Mouse (Mus musculus): Measurements from ENCODE around the gene F2r. TPM values are rescaled to one million over a fixed set of nuclear protein-coding genes. Genes with fewer than 3 reads are reported as not detected.

The F2r gene
- polyA plus RNA-seq, 2 experiments: 11.5 to 25.7 TPM

GRCm38 (mm10) chr13:95566841-95567551 is 51.3 kb downstream of the F2r start:
- TF ChIP-seq EP300 (IDR thresholded peaks at IDR 0.05; ENCODE audit: low read depth): no peak
- DNase-seq (ENCODE audit: low read depth in 3 of 3, low spot score in 3 of 3): peak in 2 of 3 experiments; percentile 12 to 20
- 70% methylated on average over 15 of the region's 15 CpGs for WGBS (ENCODE audit: insufficient replicate concordance)
- Histone ChIP-seq H3K27ac (no peak overlapping the region), H3K4me2 (ENCODE audit: low read depth) (no peak overlapping the region), H3K27me3 (ENCODE audit: control insufficient read depth, insufficient read depth, low read length) (no peaks in the 10 kb centered on the region), H3K36me3 (replicated peaks; ENCODE audit: control insufficient read depth, insufficient read depth, low read depth) (no peaks in the 10 kb centered on the region), H3K9ac (replicated peaks) (no peak overlapping the region), H3K4me1 (replicated peaks; ENCODE audit: control insufficient read depth in 2 of 2, insufficient read depth in 2 of 2, low read length in 1 of 2) (peaks cover 0 to 11% of the 10 kb centered on the region in 2 experiments; a peak in 3 of 4 replicates), H3K9me3 (ENCODE audit: control insufficient read depth, low read length) (no peaks in the 10 kb centered on the region), H3K4me3 (ENCODE audit: insufficient read depth in 1 of 2, low read depth in 2 of 2, low read length in 2 of 2) (no peak overlapping the region)
- ATAC-seq (ENCODE audit: insufficient read depth): peak; percentile 50; the same call in 1 of the 2 replicates

- no peak overlapping the region for H3K4me3 ChIP-seq (ENCODE audit: insufficient read depth in 1 of 2, low read depth in 2 of 2, low read length in 2 of 2)
- TF ChIP-seq EP300 (IDR thresholded peaks at IDR 0.05; ENCODE audit: low read depth): no peak
- TF ChIP-seq CTCF (IDR thresholded peaks at IDR 0.05; ENCODE audit: low read depth): peak; percentile 90
- no peaks in the 10 kb centered on the region for H3K9me3 ChIP-seq (ENCODE audit: control insufficient read depth, low read length)
- H3K27ac ChIP-seq: no peak overlapping the region
- no peaks in the 10 kb centered on the region for H3K36me3 ChIP-seq (replicated peaks; ENCODE audit: control insufficient read depth, insufficient read depth, low read depth)
- no peaks in the 10 kb centered on the region for H3K27me3 ChIP-seq (ENCODE audit: control insufficient read depth, insufficient read depth, low read length)
- no peak overlapping the region for H3K9ac ChIP-seq (replicated peaks)
- no peak overlapping the region for H3K4me2 ChIP-seq (ENCODE audit: low read depth)
- ATAC-seq (ENCODE audit: insufficient read depth) (peak; percentile 68), DNase-seq (ENCODE audit: low read depth in 3 of 3, low spot score in 3 of 3) (peak; percentile 47 to 53 (median 48))
- peaks cover 0 to 11% of the 10 kb centered on the region in 2 experiments; a peak in 3 of 4 replicates for H3K4me1 ChIP-seq (replicated peaks; ENCODE audit: control insufficient read depth in 2 of 2, insufficient read depth in 2 of 2, low read length in 1 of 2)
- WGBS (ENCODE audit: insufficient replicate concordance): 3% methylated on average over 3 of the region's 3 CpGs
Measured at GRCm38 (mm10) chr13:95563693-95564092, 54.6 kb downstream of the F2r start.

- no peak for ATAC-seq (ENCODE audit: insufficient read depth)
- H3K4me1 ChIP-seq (replicated peaks; ENCODE audit: control insufficient read depth in 2 of 2, insufficient read depth in 2 of 2, low read length in 1 of 2): peaks cover 0 to 11% of the 10 kb centered on the region in 2 experiments; a peak in 3 of 4 replicates
- DNase-seq (ENCODE audit: low read depth in 3 of 3, low spot score in 3 of 3): no peak
- WGBS (ENCODE audit: insufficient replicate concordance): 47% methylated on average over 10 of the region's 10 CpGs
- no peaks in the 10 kb centered on the region for H3K27me3 ChIP-seq (ENCODE audit: control insufficient read depth, insufficient read depth, low read length)
- H3K9me3 ChIP-seq (ENCODE audit: control insufficient read depth, low read length): no peaks in the 10 kb centered on the region
- no peak overlapping the region for H3K9ac ChIP-seq (replicated peaks)
- H3K4me3 ChIP-seq (ENCODE audit: insufficient read depth in 1 of 2, low read depth in 2 of 2, low read length in 2 of 2): no peak overlapping the region
- no peak overlapping the region for H3K27ac ChIP-seq
- TF ChIP-seq EP300 (IDR thresholded peaks at IDR 0.05; ENCODE audit: low read depth) (no peak), CTCF (IDR thresholded peaks at IDR 0.05; ENCODE audit: low read depth) (no peak)
- H3K4me2 ChIP-seq (ENCODE audit: low read depth): no peak overlapping the region
- H3K36me3 ChIP-seq (replicated peaks; ENCODE audit: control insufficient read depth, insufficient read depth, low read depth): no peaks in the 10 kb centered on the region
Measured at GRCm38 (mm10) chr13:95563066-95563610, 55.1 kb downstream of the F2r start.

- no peaks in the 10 kb centered on the region for H3K27me3 ChIP-seq (ENCODE audit: control insufficient read depth, insufficient read depth, low read length)
- H3K4me3 ChIP-seq (ENCODE audit: insufficient read depth in 1 of 2, low read depth in 2 of 2, low read length in 2 of 2): no peak overlapping the region
- no peak overlapping the region for H3K4me2 ChIP-seq (ENCODE audit: low read depth)
- no peak for TF ChIP-seq EP300 (IDR thresholded peaks at IDR 0.05; ENCODE audit: low read depth)
- no peak for TF ChIP-seq CTCF (IDR thresholded peaks at IDR 0.05; ENCODE audit: low read depth)
- no peak overlapping the region for H3K27ac ChIP-seq
- WGBS (ENCODE audit: insufficient replicate concordance): 72% methylated on average over 7 of the region's 7 CpGs
- H3K4me1 ChIP-seq (replicated peaks; ENCODE audit: control insufficient read depth in 2 of 2, insufficient read depth in 2 of 2, low read length in 1 of 2): no peaks in the 10 kb centered on the region
- no peak overlapping the region for H3K9ac ChIP-seq (replicated peaks)
- no peaks in the 10 kb centered on the region for H3K9me3 ChIP-seq (ENCODE audit: control insufficient read depth, low read length)
- H3K36me3 ChIP-seq (replicated peaks; ENCODE audit: control insufficient read depth, insufficient read depth, low read depth): no peaks in the 10 kb centered on the region
- no peak for ATAC-seq (ENCODE audit: insufficient read depth)
- DNase-seq (ENCODE audit: low read depth in 3 of 3, low spot score in 3 of 3): no peak
Measured at GRCm38 (mm10) chr13:95557326-95557725, 61.0 kb downstream of the F2r start.

GRCm38 (mm10) chr13:95553885-95554492 is 64.3 kb downstream of the F2r start:
- Histone ChIP-seq H3K9ac (replicated peaks) (no peak overlapping the region), H3K27ac (no peak overlapping the region), H3K27me3 (ENCODE audit: control insufficient read depth, insufficient read depth, low read length) (no peaks in the 10 kb centered on the region; the same call in 1 of the 2 replicates), H3K4me3 (ENCODE audit: insufficient read depth in 1 of 2, low read depth in 2 of 2, low read length in 2 of 2) (no peak overlapping the region), H3K9me3 (ENCODE audit: control insufficient read depth, low read length) (no peaks in the 10 kb centered on the region), H3K36me3 (replicated peaks; ENCODE audit: control insufficient read depth, insufficient read depth, low read depth) (no peaks in the 10 kb centered on the region), H3K4me2 (ENCODE audit: low read depth) (no peak overlapping the region), H3K4me1 (replicated peaks; ENCODE audit: control insufficient read depth in 2 of 2, insufficient read depth in 2 of 2, low read length in 1 of 2) (no peaks in the 10 kb centered on the region)
- DNase-seq (ENCODE audit: low read depth in 3 of 3, low spot score in 3 of 3) (no peak), ATAC-seq (ENCODE audit: insufficient read depth) (no peak)
- WGBS (ENCODE audit: insufficient replicate concordance): 41% methylated on average over 11 of the region's 11 CpGs
- TF ChIP-seq CTCF (IDR thresholded peaks at IDR 0.05; ENCODE audit: low read depth) (peak; percentile 2; the same call in 1 of the 2 replicates), EP300 (IDR thresholded peaks at IDR 0.05; ENCODE audit: low read depth) (no peak)

Other genes with a start within 250 kb of the F2r start
- gene Aggf1, start 243.1 kb downstream of the F2r start, polyA plus RNA-seq (2012; rRNA removed): 7.1 and 13.0 TPM in 2 replicates
- 14.9 and 18.3 TPM in 2 replicates for gene Aggf1, start 243.1 kb downstream of the F2r start, polyA plus RNA-seq (2014; fragmentation: Nextera tagmentation; extraction: Ambion mirVana)
- 0.04 and 0.05 TPM in 2 replicates for gene Crhbp, start 173.6 kb downstream of the F2r start, polyA plus RNA-seq (2012; rRNA removed)
- gene Crhbp, start 173.6 kb downstream of the F2r start, polyA plus RNA-seq (2014; fragmentation: Nextera tagmentation; extraction: Ambion mirVana): not detected in 2 replicates
- not detected in 2 replicates for gene S100z, start 139.8 kb downstream of the F2r start, polyA plus RNA-seq (2012; rRNA removed)
- not detected in 2 replicates for gene S100z, start 139.8 kb downstream of the F2r start, polyA plus RNA-seq (2014; fragmentation: Nextera tagmentation; extraction: Ambion mirVana)
- 0.71 and 0.84 TPM in 2 replicates for gene F2rl1, start 93.3 kb downstream of the F2r start, polyA plus RNA-seq (2012; rRNA removed)
- gene F2rl1, start 93.3 kb downstream of the F2r start, polyA plus RNA-seq (2014; fragmentation: Nextera tagmentation; extraction: Ambion mirVana): 0.30 and 0.67 TPM in 2 replicates
- gene F2rl2, start 78.4 kb upstream of the F2r start, polyA plus RNA-seq (2012; rRNA removed): 7.9 and 10.9 TPM in 2 replicates
- 10.7 and 13.3 TPM in 2 replicates for gene F2rl2, start 78.4 kb upstream of the F2r start, polyA plus RNA-seq (2014; fragmentation: Nextera tagmentation; extraction: Ambion mirVana)

All from liver, embryonic 14.5 days (tissue).